Mouse (Mus musculus) layer of hippocampus, adult 9-11 months (tissue): ENCODE results near the gene Cxcl1.

Source experiments
- DNase-seq: peaks from one replicate; pipeline ENCODE4 v3.0.0; 2022

Cxcl1 gene

GRCm38 (mm10) chr5:90891464-90891813 lies 398 bp downstream of the Cxcl1 start:
- DNase-seq = no peak

- no peak for DNase-seq
These were observed 3.2 kb downstream of the Cxcl1 start for GRCm38 (mm10) chr5:90894231-90894630.

DNA sequence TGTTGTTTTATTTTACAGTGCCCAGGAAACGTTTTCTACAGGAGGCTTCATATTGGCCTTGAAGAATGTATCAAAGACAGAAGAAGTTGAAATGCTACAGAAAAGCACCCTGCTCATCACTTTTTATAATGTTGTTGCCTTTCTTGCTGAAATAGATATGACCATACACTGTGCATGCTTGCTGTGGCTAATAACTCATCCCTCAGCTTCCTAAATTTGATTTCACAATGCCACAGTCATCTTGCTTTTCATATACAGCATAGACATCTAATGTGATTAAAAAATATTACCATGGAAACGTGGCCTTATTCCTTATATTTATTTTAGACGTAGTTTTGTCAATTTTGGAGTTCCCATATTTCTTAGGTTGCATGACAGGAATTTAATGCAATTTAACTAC lies 6.4 kb downstream of the Cxcl1 start:
- DNase-seq = no peak

DNA sequence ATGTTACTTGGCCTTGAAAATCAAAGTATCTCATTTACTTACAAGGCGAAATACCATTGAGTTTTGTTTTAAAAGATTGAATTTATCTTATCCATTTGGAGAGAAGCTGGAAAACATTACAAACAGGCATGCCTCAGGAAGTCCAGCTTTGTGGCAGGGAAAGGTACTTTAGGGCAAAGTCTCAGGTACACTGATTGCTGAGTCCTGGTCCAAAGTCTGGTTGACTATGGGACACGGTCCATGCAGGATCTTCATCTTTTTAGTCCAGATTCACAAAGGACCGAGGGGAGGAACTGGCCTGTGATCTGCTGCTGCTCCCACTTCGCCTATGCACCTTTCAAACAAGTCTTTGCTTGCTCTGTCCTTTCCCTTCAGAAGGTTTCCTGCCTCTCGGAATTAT lies 8.3 kb downstream of the Cxcl1 start:
- DNase-seq = no peak

- no peak for DNase-seq
These were observed 9.1 kb downstream of the Cxcl1 start for GRCm38 (mm10) chr5:90900147-90900546.

DNA sequence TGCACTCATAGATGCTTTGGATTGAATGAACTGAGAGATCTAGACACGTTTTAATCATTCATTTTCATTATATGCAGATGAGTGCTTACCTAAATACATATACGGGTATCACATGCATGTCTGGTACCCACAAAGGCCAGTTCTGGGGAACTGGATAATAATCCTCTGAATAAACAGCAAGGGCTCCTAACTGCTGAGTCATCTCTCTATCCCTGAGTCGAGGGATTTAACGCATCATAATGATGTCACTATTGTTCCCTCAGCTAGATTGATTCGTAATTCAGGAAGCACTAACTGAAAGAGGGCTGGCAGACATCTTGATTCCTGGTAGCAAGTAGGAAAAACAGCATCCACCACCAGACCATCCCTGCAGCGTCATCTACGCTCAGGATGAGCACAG lies 9.6 kb downstream of the Cxcl1 start:
- no peak for DNase-seq

DNA sequence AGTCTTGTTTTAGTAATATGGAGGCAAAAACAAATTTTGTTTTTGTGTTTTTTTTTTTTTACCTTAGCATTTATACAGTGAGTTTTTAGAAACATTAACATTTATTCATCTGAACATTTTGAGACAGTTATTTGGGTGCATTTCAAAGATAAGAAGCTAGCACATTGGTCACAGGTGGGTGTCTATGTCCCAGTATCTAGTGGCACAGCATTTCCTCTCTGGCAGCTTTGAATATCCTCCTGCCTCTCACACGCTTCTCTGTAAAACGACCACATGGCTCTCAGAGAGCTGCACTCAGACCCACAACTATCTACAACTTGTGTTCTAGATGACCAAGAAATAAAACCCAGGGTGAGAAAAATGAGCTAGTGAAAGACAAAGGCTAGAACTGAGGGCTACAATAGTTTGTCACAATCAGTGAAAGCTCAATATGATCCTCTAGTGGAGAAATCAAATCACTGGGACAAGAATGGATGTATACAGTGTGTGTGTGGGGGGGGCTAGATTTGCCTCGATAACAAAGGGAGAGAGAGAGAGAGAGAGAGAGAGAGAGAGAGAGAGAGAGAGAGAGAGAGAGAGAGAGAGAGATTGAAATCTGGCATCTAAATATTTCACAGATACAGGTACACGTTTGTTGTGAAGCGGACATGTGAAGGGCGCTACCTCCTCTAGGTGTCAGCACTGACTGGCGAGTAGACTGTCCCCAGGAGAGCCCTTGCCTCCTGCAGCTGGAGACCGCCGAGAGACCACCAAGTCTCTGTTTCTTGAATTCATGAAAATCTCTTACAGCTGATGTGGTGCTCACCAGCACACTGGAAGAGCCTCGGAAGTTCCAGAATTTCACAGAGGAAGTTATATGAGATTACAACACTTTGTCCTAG lies 11.6 kb downstream of the Cxcl1 start:
- no peak for DNase-seq

DNA sequence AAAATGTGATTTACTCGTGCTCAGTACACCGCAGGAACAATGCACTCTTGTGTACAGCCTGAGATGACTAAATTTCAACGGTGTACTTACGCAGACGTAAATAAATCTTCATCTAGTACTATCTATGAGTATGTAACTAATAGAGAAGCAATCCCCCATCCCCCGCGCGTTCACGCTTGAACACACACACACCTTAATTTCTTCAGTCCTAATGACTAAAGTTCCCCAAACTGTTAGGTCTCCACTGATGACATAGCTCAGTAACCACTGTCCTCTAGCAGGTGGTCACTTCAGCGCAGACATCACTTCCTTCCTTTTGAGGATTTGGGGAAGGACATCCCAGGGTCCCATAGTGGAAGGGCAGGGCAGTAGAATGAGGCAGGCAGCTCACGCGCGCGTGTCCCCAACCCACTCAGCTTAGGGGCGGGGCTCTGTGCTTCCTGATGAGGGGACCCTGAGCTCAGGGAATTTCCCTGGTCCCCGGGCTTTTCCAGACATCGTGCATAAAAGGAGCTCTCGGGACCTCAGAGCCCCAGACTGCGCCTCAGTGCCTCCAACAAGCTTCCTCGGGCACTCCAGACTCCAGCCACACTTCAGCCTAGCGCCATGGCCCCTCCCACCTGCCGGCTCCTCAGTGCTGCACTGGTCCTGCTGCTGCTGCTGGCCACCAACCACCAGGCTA lies 12.4 kb downstream of the Cxcl1 start, which contains the start of gene Cxcl2:
Cxcl2 (plus strand) TSS at position 533 of the 682 bp plus-strand sequence.
- DNase-seq = no peak

- no peak for DNase-seq
These were observed 17.9 kb downstream of the Cxcl1 start for GRCm38 (mm10) chr5:90908983-90909382.

DNA sequence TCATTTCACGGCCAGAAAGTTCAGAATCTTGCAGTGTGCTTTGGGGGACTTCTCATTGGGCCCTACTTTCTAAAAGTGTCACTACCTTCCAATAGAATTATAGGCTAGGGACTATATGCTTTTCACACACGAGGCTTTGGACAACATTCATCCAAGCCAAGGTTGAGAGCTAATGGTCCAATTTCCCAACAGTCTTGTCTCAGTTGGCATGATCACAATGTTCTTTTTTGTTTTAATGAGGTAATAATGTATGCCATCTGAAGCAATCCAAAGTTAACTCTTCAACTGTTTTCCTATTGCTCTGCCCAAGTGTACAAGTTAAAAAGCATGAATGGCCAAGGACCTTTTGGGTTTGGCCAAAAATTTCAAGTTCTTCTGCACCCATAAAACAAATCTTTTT lies 28.5 kb downstream of the Cxcl1 start:
- no peak for DNase-seq

DNA sequence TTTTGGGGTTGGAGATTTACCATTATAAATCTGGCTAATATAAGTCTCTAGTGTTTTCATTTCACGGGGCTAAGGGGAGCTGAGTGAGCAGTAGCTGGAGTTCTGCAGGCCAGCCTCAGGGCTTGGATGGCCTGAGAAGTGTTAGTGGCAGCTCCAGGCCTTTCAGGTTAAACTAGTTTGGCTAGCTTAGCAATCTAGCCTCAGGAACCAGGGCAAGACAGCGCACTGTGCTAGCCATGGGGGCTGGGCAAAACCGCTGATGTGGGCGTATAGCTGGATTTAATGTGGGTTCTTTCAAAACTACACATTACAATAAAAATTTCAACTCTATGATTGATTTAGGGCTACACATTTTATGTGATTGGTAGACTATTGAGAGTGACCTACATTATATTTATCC lies 31.9 kb downstream of the Cxcl1 start:
- no peak for DNase-seq

DNA sequence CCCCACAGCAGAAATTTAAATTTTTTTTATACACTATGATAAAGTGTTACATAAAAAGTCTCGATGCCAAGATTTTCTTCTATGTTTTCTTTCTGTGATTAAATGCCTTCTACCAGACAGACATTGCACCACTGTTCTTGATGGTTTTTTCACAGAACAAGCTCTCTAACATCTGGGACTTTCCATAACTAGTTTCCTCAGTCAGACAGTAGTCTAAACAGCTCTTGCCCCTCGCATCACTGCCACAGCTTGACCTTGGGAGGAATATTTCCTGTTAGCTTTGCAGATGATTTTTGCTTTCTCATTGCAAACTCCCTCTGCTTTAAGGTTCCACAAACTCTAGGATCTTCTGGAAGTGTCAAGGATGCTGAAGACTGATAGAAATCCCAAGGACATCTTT lies 39.5 kb downstream of the Cxcl1 start:
- no peak for DNase-seq

DNA sequence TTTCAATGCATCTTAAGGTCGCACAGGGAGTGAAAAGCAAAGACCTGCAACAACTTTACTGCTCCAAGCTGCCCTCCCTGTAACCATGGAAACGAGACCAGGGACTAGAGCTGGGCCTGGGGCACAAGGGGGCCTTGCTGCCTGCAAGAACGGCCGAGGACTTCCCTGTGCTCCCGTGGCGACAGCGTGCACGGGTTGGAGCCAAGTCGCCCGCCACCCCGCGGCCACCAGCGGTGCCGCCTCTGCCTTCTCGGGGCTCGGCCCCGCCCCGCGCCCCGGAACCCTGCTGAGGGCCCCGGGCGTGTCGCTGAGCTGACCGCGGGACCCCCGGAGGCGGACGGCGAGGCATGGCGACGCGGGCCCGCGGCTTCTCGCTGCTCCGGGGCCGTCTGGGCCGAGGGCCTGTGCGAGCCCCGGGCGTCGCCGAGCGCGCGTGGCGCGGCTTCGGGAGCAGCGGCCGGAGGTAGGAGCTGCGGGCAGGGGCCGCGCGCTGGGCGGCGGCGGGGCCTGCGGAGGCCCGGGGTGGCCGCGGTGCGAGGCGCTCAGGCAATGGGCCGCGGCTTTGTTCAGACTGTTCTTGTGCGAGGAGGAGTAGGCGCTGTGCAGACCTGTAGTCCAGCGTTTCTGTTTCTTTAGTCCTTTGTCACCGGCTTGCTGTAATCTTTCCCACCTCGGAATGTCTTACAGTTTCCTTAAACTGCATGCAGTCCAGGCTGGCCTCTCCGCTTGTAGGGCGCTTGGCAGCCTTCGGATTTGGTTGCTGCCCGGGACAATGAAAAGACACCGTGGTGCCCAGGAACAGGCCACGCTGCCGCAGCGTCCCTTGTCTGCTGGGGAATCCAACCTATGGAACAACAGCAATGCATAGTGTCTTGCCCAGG lies 40.2 kb downstream of the Cxcl1 start, which contains the start of gene Mthfd2l:
Mthfd2l (plus strand) TSS at position 147 of the 881 bp plus-strand sequence.
- peak; percentile 75 for DNase-seq

- DNase-seq = no peak
These were observed 40.9 kb downstream of the Cxcl1 start for GRCm38 (mm10) chr5:90931911-90932310.

DNA sequence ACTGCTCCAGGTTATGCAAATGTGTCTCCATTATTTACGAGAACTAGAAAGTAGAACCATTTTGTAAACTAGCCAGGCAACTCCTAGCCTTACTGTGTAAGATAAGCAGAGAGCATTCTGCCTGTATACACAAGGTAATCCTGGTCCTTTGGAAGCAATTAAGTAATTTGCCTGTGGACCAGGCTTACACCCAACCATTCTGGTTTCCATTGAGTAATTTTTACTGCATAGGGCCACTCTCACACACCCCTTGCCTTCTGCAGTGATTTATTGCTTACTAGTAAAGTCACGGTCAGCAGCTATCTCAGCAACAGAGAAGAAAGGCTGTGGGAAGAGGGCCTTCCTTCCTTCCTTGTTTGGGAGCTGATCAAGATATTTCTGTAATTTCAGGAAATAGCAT lies 45.7 kb downstream of the Cxcl1 start:
- DNase-seq = no peak
